Mouse (Mus musculus) erythroblast, embryonic 14.5 days (primary cell): ENCODE results near the gene Eif1. TPM values are rescaled to one million over a fixed set of nuclear protein-coding genes. Genes with fewer than 3 reads are reported as not detected.
A peak's percentile ranks its signal among the peaks of the same experiment; 100 is the strongest.

Source experiments
- H3K27me3 ChIP-seq: 2 replicates; pipeline ENCODE4 v1.6.1; 2012; ENCODE audit warnings: inconsistent platforms; ENCODE audit not compliant: control insufficient read depth
- H3K36me3 ChIP-seq: 2 replicates; pipeline ENCODE4 v1.6.1; 2012; ENCODE audit warnings: mild to moderate bottlenecking, inconsistent platforms; ENCODE audit not compliant: control insufficient read depth
- H3K4me1 ChIP-seq: 2 replicates; pipeline ENCODE4 v1.6.1; 2012; ENCODE audit warnings: inconsistent platforms; ENCODE audit not compliant: control insufficient read depth
- H3K4me3 ChIP-seq: replicated peaks from 2 replicates; pipeline ENCODE3; 2012; ENCODE audit warnings: moderate library complexity, mild to moderate bottlenecking, inconsistent platforms
- H3K9me3 ChIP-seq: 2 replicates; pipeline ENCODE4 v1.6.1; 2012; ENCODE audit warnings: low read length, inconsistent platforms, mixed read lengths; ENCODE audit not compliant: control insufficient read depth
- GATA1 ChIP-seq: IDR thresholded peaks from 2 replicates; pipeline ENCODE4 v1.6.1; 2012; ENCODE audit warnings: low read length, inconsistent platforms, mixed read lengths
- TAL1 ChIP-seq: IDR thresholded peaks from 3 replicates; pipeline ENCODE4 v1.6.1; 2012; ENCODE audit warnings: low read length, inconsistent platforms, mixed read lengths
- polyA plus RNA-seq: library from polyadenylated mRNA; stranded (reverse); fragments of >175 nt; gene quantifications from 2 replicates; pipeline ENCODE4 v1.2.3, GENCODE M21; 2012

Eif1 gene
- polyA plus RNA-seq, result 151 and 186 TPM in 2 replicates

DNA sequence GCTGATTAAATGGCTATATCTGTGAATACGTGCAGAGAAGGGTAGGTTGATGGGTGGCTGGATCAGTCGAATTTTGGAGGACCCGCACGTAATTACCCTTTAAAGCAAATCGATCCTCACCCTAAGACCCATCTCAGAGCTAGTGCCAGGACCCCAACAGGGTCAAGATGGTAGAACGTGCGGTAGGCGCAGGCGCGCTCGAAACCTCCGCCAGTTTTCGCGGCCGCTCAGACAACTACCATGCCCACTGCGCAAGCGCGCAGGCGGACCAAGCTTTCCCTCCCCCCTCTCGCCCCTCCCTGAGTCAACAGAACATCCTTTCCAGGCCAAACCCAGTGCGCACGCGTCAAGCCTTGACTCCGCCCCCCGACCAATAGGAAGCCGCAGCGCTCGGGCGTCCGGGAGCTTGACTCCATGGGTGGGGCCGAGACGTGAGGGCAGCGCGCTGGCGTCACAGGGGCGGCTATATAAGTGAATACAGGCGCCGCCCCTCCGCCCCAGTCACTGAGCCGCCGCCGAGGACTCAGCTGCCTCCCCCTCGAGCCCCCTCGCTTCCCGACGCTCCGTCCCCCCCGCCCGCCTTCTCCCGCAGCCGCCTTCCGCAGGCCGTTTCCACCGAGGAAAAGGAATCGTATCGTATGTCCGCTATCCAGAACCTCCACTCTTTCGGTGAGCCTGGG lies at the start of gene Eif1:
Gene Eif1, plus strand, starts transcription at position 394 of the 680 bp plus-strand sequence.
- Histone ChIP-seq H3K9me3 (no peaks in the 10 kb centered on the region), H3K36me3 (peaks cover 29% of the 10 kb centered on the region), H3K4me3 (peak within 1 kb of the TSS; percentile 89), H3K4me1 (peaks cover 51% of the 10 kb centered on the region), H3K27me3 (no peaks in the 10 kb centered on the region)
- no peak for TF ChIP-seq TAL1
- TF ChIP-seq GATA1, result no peak

DNA sequence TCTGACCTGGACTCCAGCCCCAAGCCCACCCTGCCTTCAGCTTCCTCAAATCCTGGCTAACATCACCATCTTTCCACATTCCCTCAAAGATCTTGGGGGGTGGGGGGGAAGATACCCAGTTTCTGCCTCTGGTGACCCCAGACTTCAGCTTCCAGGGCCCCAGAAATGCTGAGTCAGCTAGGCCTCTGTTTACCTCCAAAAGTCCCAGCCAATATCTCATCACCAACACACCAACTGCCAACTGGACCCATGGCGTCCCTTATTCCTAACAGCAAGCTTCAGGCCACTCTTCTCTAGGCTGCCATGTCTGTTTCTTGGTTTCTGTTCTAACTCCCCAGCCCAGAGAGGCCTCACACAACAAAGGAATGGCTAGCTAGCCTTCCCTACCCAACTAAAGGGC lies 47.8 kb upstream of the Eif1 start:
- Histone ChIP-seq H3K27me3 (peaks cover 3% of the 10 kb centered on the region; the same call in 1 of the 2 replicates), H3K9me3 (no peaks in the 10 kb centered on the region), H3K4me1 (no peaks in the 10 kb centered on the region), H3K4me3 (no peak overlapping the region), H3K36me3 (no peaks in the 10 kb centered on the region)
- TF ChIP-seq TAL1 (no peak), GATA1 (no peak)

DNA sequence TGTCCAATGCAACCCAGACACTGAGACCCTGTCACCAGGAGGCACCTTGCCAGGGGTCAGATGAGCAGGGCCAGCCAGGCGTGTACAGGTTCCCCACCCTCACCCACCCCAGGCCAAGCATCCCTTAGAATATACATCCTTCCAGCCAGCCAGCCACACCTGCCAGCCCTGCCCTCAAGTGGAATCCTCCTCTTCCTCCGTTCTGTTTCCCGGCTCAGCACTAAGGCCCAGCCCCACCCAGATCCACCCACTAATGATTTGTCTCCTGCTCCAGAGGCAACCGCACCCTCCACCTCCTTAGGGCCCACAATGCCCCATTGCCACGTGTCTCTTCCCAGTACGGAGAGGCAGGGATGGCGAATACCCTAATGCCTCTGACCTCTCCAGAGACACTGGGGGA lies 45.0 kb upstream of the Eif1 start:
- no peaks in the 10 kb centered on the region for H3K36me3 ChIP-seq
- TF ChIP-seq GATA1 (no peak), TAL1 (no peak)

DNA sequence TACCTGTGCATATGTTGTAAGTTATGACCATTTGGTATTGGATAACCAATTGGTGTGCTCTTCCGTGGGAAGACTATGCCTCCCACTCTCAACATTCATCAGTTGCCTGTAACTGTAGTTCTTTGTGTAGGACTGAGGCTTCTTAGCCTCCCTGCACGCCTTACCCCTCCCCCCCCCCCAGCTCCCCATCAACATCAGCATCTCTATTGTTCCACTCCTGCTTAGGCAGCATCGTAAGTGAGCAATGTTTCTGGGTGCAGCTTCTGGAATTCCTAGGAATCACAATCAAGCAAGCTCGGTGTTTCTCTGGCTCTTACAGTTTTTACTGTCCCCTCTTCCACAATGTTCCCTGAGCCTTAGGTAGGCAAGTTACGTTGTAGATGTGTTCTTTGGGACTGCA lies 44.2 kb upstream of the Eif1 start:
- Histone ChIP-seq H3K4me3 (no peak overlapping the region), H3K27me3 (peaks cover 3% of the 10 kb centered on the region; the same call in 1 of the 2 replicates), H3K9me3 (no peaks in the 10 kb centered on the region), H3K36me3 (no peaks in the 10 kb centered on the region), H3K4me1 (no peaks in the 10 kb centered on the region)
- TF ChIP-seq GATA1 (no peak), TAL1 (no peak)

More for the DNA sequence above, 45.0 kb upstream of the Eif1 start:
- Histone ChIP-seq H3K4me3 (no peak overlapping the region), H3K9me3 (no peaks in the 10 kb centered on the region), H3K4me1 (no peaks in the 10 kb centered on the region), H3K27me3 (peaks cover 3% of the 10 kb centered on the region; the same call in 1 of the 2 replicates)

DNA sequence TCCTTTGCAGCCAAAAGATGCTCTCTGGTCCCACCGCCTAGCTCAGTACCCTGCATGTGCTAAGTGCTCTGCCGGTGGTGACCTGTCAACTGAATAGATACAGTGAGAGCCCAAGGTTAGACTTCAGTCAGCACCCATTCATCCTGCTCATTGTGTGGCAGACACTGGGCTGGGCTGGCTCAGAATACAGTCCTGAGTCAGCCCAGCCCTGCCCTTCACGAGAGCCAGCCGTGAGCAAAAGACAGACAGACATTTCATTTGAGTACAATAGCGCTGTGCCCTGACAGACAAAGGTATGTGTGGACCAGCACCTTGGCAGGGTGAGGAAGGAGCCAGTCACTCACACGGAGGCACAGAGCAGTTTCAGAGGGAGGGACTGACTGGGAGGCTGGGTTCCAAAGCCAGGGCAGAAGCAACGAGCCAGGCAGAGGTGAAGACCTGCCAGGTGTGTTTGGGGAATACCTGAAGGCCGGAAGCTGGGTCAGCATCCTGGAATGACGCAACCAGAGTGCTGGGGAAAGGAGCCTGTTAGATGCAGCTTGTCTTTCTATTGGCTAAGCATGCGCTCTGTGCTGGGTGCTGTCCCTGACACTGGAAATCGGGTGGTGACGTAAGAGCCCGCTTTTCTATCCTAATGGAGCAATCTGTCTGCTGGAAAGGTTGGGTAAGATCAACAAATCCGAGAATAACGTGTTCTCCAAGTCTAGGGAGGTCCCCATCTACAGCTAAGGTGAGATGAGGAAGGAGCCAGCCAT lies 41.8 kb upstream of the Eif1 start:
- Histone ChIP-seq H3K36me3 (no peaks in the 10 kb centered on the region), H3K27me3 (no peaks in the 10 kb centered on the region), H3K4me3 (no peak overlapping the region), H3K4me1 (no peaks in the 10 kb centered on the region), H3K9me3 (no peaks in the 10 kb centered on the region)
- TF ChIP-seq TAL1, result no peak
- TF ChIP-seq GATA1, result no peak

DNA sequence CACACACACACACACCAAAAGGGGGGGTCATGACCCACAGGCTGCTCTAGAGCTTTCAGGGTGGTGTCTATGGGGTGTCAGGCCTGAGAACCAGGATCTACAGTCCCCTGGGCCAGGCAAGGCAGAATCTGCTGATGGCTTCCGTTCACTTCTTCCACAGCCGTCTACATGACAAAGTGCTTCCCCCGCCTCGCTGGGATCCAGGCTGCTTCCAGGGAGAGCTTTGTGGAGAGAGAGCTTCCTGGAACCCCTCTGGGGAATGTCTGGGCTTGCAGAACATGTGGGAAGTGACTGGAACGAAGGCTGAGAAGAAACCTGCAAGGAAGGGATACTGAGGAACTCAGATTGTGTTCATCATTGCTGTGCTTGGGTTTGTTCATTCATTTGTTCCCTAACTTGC lies 40.9 kb upstream of the Eif1 start:
- no peaks in the 10 kb centered on the region for H3K36me3 ChIP-seq
- H3K4me1 ChIP-seq, result no peaks in the 10 kb centered on the region
- TF ChIP-seq GATA1, result no peak
- TF ChIP-seq TAL1, result no peak
- no peak overlapping the region for H3K4me3 ChIP-seq
- H3K9me3 ChIP-seq, result no peaks in the 10 kb centered on the region
- H3K27me3 ChIP-seq, result no peaks in the 10 kb centered on the region

DNA sequence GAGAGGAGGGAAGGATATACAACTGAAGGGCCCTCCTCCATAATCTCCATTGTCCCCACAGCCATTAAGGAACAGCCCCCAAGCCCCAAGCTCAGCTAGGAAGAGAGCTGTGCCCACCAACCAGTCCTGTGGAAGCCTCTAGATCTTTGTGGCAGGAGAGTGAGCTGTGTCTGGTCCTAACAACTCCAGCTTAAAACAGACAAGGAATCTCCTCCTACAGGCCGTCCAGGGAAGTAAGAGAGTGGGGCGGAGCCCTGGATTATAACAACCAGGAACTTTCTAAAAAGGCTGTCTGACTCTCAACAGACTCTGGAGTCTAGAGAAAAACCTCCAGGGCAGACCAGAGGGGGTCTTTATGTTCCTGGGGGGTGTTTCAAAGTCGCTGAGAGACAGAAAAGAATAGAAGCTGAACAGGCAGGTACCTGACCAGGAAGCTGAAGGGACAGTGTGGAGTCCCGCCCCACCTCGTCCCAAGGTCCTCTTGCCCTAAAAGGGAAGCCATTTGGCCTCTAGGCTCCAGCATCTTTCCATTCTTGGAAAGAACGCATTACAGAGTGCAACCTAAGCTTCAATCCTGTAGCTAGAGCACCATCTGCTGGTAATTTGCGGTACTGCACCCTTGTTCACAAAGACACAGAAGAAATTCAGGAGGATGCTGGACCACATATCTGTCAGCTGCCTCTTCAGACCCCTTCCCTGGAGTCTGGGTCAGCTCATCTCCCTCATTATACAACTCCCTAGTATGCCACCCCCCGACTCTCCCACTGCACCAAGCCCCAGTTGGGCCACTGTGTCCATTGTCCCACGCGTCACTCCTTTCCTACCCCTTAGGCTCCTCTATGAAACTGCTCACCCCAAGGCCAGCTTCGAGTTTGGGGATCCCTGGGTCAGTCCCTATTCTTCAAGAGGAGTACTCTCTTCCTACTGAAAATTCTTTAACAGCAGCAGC lies 37.8 kb upstream of the Eif1 start:
- Histone ChIP-seq H3K27me3 (no peaks in the 10 kb centered on the region), H3K9me3 (no peaks in the 10 kb centered on the region), H3K36me3 (no peaks in the 10 kb centered on the region), H3K4me3 (no peak overlapping the region), H3K4me1 (no peaks in the 10 kb centered on the region)
- TF ChIP-seq TAL1 (no peak), GATA1 (no peak)

DNA sequence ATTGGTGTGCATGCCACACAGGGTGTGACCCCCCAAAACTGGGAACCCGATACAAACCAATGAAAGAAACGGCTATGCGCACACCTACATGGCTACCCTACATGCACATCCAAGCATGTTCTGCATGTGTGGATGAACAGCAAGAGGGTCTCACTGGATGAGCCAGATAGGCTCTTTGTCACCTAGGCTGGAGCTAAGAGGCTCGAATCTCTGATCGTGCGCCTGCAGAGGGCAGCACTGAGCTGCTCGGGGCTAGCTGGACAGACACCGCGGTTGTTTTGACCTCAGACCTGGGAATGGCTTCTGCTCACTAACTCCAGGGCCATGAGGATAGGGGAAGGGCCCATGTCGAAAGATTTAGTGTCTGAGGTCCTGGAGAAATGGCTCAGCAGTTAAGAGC lies 37.1 kb upstream of the Eif1 start:
- no peak overlapping the region for H3K4me3 ChIP-seq
- TF ChIP-seq GATA1, result no peak
- no peaks in the 10 kb centered on the region for H3K27me3 ChIP-seq
- H3K4me1 ChIP-seq, result no peaks in the 10 kb centered on the region
- H3K9me3 ChIP-seq, result no peaks in the 10 kb centered on the region
- no peaks in the 10 kb centered on the region for H3K36me3 ChIP-seq

DNA sequence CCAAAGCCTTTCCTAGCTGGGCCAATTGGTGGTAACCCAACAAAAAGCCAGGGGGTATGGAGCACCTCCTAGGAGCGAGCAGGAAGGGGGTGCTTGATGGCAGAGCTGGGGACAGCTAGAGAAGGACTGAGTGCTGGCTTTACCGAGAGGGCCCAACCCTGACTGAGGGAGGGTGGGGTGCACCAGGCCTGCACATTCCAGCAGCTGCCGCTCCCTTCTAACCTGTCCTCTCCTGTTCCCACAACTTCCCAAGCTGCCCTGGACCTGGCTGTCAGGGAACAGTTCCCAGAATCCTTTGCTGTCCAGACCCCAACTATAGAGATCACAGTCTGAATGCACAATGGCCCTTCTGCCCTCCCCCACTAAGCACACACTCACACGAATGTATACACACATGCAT lies 34.7 kb upstream of the Eif1 start:
- Histone ChIP-seq H3K4me1 (no peaks in the 10 kb centered on the region), H3K36me3 (no peaks in the 10 kb centered on the region), H3K4me3 (no peak overlapping the region), H3K9me3 (no peaks in the 10 kb centered on the region), H3K27me3 (no peaks in the 10 kb centered on the region)
- no peak for TF ChIP-seq GATA1
- no peak for TF ChIP-seq TAL1
